Mouse (Mus musculus): Measurements from ENCODE around the gene Acss1.

Gene Acss1

GRCm38 (mm10) chr2:150666723-150667064 is 1.6 kb downstream of the Acss1 start:
- in situ Hi-C loops (cut with MboI, MseI) = no loop called here

GRCm38 (mm10) chr2:150665534-150666451 is 2.5 kb downstream of the Acss1 start:
- in situ Hi-C loops (cut with MboI, MseI) = no loop called here

- in situ Hi-C loops (cut with MboI, MseI) = no loop called here
Measured at GRCm38 (mm10) chr2:150665006-150665405, 3.3 kb downstream of the Acss1 start.

GRCm38 (mm10) chr2:150664152-150664920 is 4.0 kb downstream of the Acss1 start:
- in situ Hi-C loops (cut with MboI, MseI) = no loop called here

GRCm38 (mm10) chr2:150663255-150663654 is 5.0 kb downstream of the Acss1 start:
- in situ Hi-C loops (cut with MboI, MseI) = no loop called here

GRCm38 (mm10) chr2:150662007-150662406 is 6.3 kb downstream of the Acss1 start:
- in situ Hi-C loops (cut with MboI, MseI) = no loop called here

- in situ Hi-C loops (cut with MboI, MseI) = no loop called here
Measured at GRCm38 (mm10) chr2:150660668-150661451, 7.4 kb downstream of the Acss1 start.

GRCm38 (mm10) chr2:150660049-150660448 is 8.3 kb downstream of the Acss1 start:
- in situ Hi-C loops (cut with MboI, MseI) = no loop called here

GRCm38 (mm10) chr2:150656975-150657768 is 11.1 kb downstream of the Acss1 start:
- in situ Hi-C loops (cut with MboI, MseI) = no loop called here

- in situ Hi-C loops (cut with MboI, MseI) = no loop called here
Measured at GRCm38 (mm10) chr2:150656112-150656511, 12.2 kb downstream of the Acss1 start.

GRCm38 (mm10) chr2:150655290-150655689 is 13.0 kb downstream of the Acss1 start:
- in situ Hi-C loops (cut with MboI, MseI) = no loop called here

- in situ Hi-C loops (cut with MboI, MseI) = no loop called here
Measured at GRCm38 (mm10) chr2:150654814-150655213, 13.5 kb downstream of the Acss1 start.

GRCm38 (mm10) chr2:150651366-150651765 is 16.9 kb downstream of the Acss1 start:
- in situ Hi-C loops (cut with MboI, MseI) = no loop called here

GRCm38 (mm10) chr2:150650511-150651074 is 17.7 kb downstream of the Acss1 start:
- in situ Hi-C loops (cut with MboI, MseI) = no loop called here

- in situ Hi-C loops (cut with MboI, MseI) = no loop called here
Measured at GRCm38 (mm10) chr2:150648300-150648895, 19.9 kb downstream of the Acss1 start.

GRCm38 (mm10) chr2:150647681-150648299 is 20.5 kb downstream of the Acss1 start:
- in situ Hi-C loops (cut with MboI, MseI) = no loop called here

GRCm38 (mm10) chr2:150646411-150647121 is 21.7 kb downstream of the Acss1 start:
- in situ Hi-C loops (cut with MboI, MseI) = no loop called here

GRCm38 (mm10) chr2:150645225-150645624 is 23.1 kb downstream of the Acss1 start:
- in situ Hi-C loops (cut with MboI, MseI) = no loop called here

- in situ Hi-C loops (cut with MboI, MseI) = no loop called here
Measured at GRCm38 (mm10) chr2:150643726-150644415, 24.4 kb downstream of the Acss1 start.

Data from T-helper 2 cell (primary cell).